Mouse (Mus musculus): ENCODE data around the gene Megf9. TPM values are rescaled to one million over a fixed set of nuclear protein-coding genes. Genes with fewer than 3 reads are reported as not detected.

Gene Megf9
- total and polyA plus RNA-seq, 2 experiments from 2014 or later: 35.4 to 64.9 TPM

DNA sequence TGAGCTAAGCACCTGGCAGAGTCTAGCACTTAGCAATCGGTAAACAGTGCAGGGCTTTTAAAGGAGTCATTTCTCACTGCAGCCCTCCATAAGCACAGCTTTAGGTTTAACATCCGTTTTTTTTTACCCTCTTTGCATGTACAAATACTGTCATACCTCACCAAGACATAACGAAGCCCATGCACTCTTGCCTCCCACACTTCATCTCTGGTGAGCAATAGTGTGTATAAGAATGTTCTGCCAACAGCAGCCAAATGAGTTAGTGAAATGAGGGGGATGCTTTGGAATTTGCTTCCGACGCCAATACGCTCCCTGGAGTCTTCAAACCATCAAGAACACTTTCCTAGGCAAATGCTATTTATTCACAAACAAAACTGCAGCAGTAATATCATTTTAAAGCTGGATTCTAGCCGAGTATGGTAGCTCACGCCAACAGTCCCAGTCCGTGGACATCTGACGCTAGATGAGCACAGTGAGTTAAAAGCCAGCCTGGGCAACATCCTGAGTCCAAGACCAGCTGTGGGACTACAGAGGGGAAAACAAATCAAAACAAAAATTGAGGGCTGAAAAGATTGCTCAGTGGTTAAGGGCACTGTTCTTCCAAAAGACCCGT lies 142.9 kb downstream of the Megf9 start:
- no peak overlapping the region for H3K4me3 ChIP-seq (ENCODE audit: low read depth, low read length)
- H3K9me3 ChIP-seq (ENCODE audit: low read length): no peaks in the 10 kb centered on the region
- no peak for DNase-seq
- no peak for TF ChIP-seq CTCF (IDR thresholded peaks at IDR 0.05; ENCODE audit: low read depth)
- H3K4me2 ChIP-seq (ENCODE audit: low read depth): no peak overlapping the region
- no peak for ATAC-seq
- no peaks in the 10 kb centered on the region for H3K36me3 ChIP-seq (ENCODE audit: insufficient read depth)
- no peak overlapping the region for H3K9ac ChIP-seq
- peak overlapping the region; percentile 30; the same call in 1 of the 2 replicates for H3K27ac ChIP-seq (ENCODE audit: low read depth, low read length)
- 70% methylated on average over 11 of the region's 11 CpGs for WGBS
- H3K27me3 ChIP-seq (ENCODE audit: insufficient read depth, low read length): no peaks in the 10 kb centered on the region
- H3K4me1 ChIP-seq (ENCODE audit: insufficient read depth): no peaks in the 10 kb centered on the region

GRCm38 (mm10) chr4:70391073-70391472 lies 143.7 kb downstream of the Megf9 start:
- Histone ChIP-seq H3K9me3 (ENCODE audit: low read length) (no peaks in the 10 kb centered on the region), H3K4me2 (ENCODE audit: low read depth) (no peak overlapping the region), H3K4me3 (ENCODE audit: low read depth, low read length) (no peak overlapping the region), H3K27ac (ENCODE audit: low read depth, low read length) (peak overlapping the region; percentile 30; the same call in 1 of the 2 replicates), H3K27me3 (ENCODE audit: insufficient read depth, low read length) (no peaks in the 10 kb centered on the region), H3K36me3 (ENCODE audit: insufficient read depth) (no peaks in the 10 kb centered on the region), H3K4me1 (ENCODE audit: insufficient read depth) (no peaks in the 10 kb centered on the region), H3K9ac (no peak overlapping the region)
- DNase-seq: no peak
- no peak for ATAC-seq
- no peak for TF ChIP-seq CTCF (IDR thresholded peaks at IDR 0.05; ENCODE audit: low read depth)
- 85% methylated on average over 9 of the region's 9 CpGs for WGBS

- Histone ChIP-seq H3K27me3 (ENCODE audit: insufficient read depth, low read length) (no peaks in the 10 kb centered on the region), H3K9me3 (ENCODE audit: low read length) (no peaks in the 10 kb centered on the region), H3K27ac (ENCODE audit: low read depth, low read length) (no peak overlapping the region), H3K4me3 (ENCODE audit: low read depth, low read length) (no peak overlapping the region), H3K9ac (no peak overlapping the region), H3K4me1 (ENCODE audit: insufficient read depth) (no peaks in the 10 kb centered on the region), H3K4me2 (ENCODE audit: low read depth) (no peak overlapping the region), H3K36me3 (ENCODE audit: insufficient read depth) (no peaks in the 10 kb centered on the region)
- 87% methylated on average over 5 of the region's 5 CpGs for WGBS
- DNase-seq (no peak), ATAC-seq (no peak)
- no peak for TF ChIP-seq CTCF (IDR thresholded peaks at IDR 0.05; ENCODE audit: low read depth)
Observed at GRCm38 (mm10) chr4:70386206-70386605, 148.6 kb downstream of the Megf9 start.

- DNase-seq (no peak), ATAC-seq (peak; percentile 77)
- 43% methylated on average over 4 of the region's 4 CpGs for WGBS
Observed at GRCm38 (mm10) chr4:70377359-70377758, 157.4 kb downstream of the Megf9 start.

More at GRCm38 (mm10) chr4:70377359-70377758, 157.4 kb downstream of the Megf9 start:
- no peak overlapping the region for H3K4me3 ChIP-seq (ENCODE audit: low read depth, low read length)
- peak overlapping the region; percentile 17; the same call in 1 of the 2 replicates for H3K27ac ChIP-seq (ENCODE audit: low read depth, low read length)
- no peaks in the 10 kb centered on the region for H3K36me3 ChIP-seq (ENCODE audit: insufficient read depth)
- H3K27me3 ChIP-seq (ENCODE audit: insufficient read depth, low read length): no peaks in the 10 kb centered on the region
- TF ChIP-seq CTCF (IDR thresholded peaks at IDR 0.05; ENCODE audit: low read depth): 0 out of 2 replicates have a peak, but pooled peaks have one; percentile 9
- no peaks in the 10 kb centered on the region for H3K4me1 ChIP-seq (ENCODE audit: insufficient read depth)
- H3K9ac ChIP-seq: no peak overlapping the region
- no peak overlapping the region for H3K4me2 ChIP-seq (ENCODE audit: low read depth)
- no peaks in the 10 kb centered on the region for H3K9me3 ChIP-seq (ENCODE audit: low read length)

Other genes with a start within 250 kb of the Megf9 start
- 9.5 and 16.7 TPM in 2 replicates for gene Cdk5rap2, start 124.6 kb downstream of the Megf9 start, total RNA-seq (2014; rRNA removed)
- gene Cdk5rap2, start 124.6 kb downstream of the Megf9 start, polyA plus RNA-seq (2015; fragmentation: Nextera tagmentation; extraction: Ambion mirVana): 5.6 and 6.1 TPM in 2 replicates

Data from forebrain, postnatal 0 days (tissue).